11 mouse cellular contexts compared by ENCODE assay signal in genomic region chr12:25330004-25330708, GRCm38 (mm10).
DNase-seq lines count a peak whose midpoint lies in the region; ATAC-seq lines count a peak whose summit lies in the region.
"Had no signal": no experiment of that assay in that cellular context is flagged by ENCODE, and none has a peak within 500 bp of the region (broad histone marks: within the 10 kb centered on the region; RNA-seq: fewer than 3 reads in every experiment).

No protein-coding gene starts in this region.

- 84% methylated on average over 5 of the region's 5 CpGs for WGBS in hindbrain, embryonic 16.5 days

- H3K27ac ChIP-seq in hindbrain, embryonic 16.5 days (ENCODE audit: low read depth, low read length) = no peak overlapping the region
- H3K27ac ChIP-seq: hindbrain, embryonic 15.5 days; stomach, embryonic 15.5 days had no signal

- intact Hi-C loops in heart, postnatal 14 days (cut with DNase I) = no loop called here

- no peaks in the 10 kb centered on the region for H3K36me3 ChIP-seq in megakaryocyte, embryonic 14.5 days (replicated peaks; ENCODE audit: low read length)
- H3K36me3 ChIP-seq in hindbrain, embryonic 16.5 days (ENCODE audit: control insufficient read depth, insufficient read depth, low read length) = no peaks in the 10 kb centered on the region
- H3K36me3 ChIP-seq: hindbrain, embryonic 15.5 days; stomach, embryonic 15.5 days had no signal

- no peak for ATAC-seq in hindbrain, embryonic 16.5 days

- H3K27me3 ChIP-seq in megakaryocyte, embryonic 14.5 days (replicated peaks) = peaks cover 13% of the 10 kb centered on the region
- H3K27me3 ChIP-seq in hindbrain, embryonic 16.5 days (replicated peaks; ENCODE audit: control insufficient read depth, insufficient read depth, low read length) = no peaks in the 10 kb centered on the region; the same call in 1 of the 2 replicates
- H3K27me3 ChIP-seq: hindbrain, embryonic 15.5 days; stomach, embryonic 15.5 days had no signal

- H3K4me2 ChIP-seq in hindbrain, embryonic 16.5 days (ENCODE audit: low read length) = no peak overlapping the region
- H3K4me2 ChIP-seq: hindbrain, embryonic 15.5 days; stomach, embryonic 15.5 days had no signal

- peak overlapping the region; percentile 47 for H3K4me3 ChIP-seq in megakaryocyte, embryonic 14.5 days (replicated peaks)
- H3K4me3 ChIP-seq in hindbrain, embryonic 16.5 days (ENCODE audit: low read length) = no peak overlapping the region
- H3K4me3 ChIP-seq: hindbrain, embryonic 15.5 days; stomach, embryonic 15.5 days had no signal

- DNase-seq in adrenal gland, adult 2 months = peak; percentile 54
- no peak for DNase-seq in adrenal gland, adult 18-20 months (ENCODE audit: low spot score in 2 of 2)
- peak; percentile 57 for DNase-seq in ovary, adult 18-20 months (ENCODE audit: low spot score)
- no peak for DNase-seq in ovary, postnatal 10 days (ENCODE audit: low spot score)
- peak; percentile 42 to 47 for DNase-seq in heart, postnatal 14 days
- DNase-seq in urinary bladder, adult 2 months (ENCODE audit: low spot score) = no peak
- DNase-seq: left cerebral cortex, postnatal 4 days had no signal

- H3K4me1 ChIP-seq in megakaryocyte, embryonic 14.5 days = peaks cover 77% of the 10 kb centered on the region
- no peaks in the 10 kb centered on the region for H3K4me1 ChIP-seq in hindbrain, embryonic 16.5 days (ENCODE audit: control insufficient read depth, insufficient read depth, low read depth, low read length)
- H3K4me1 ChIP-seq: stomach, embryonic 15.5 days had no signal

- no peaks in the 10 kb centered on the region for H3K9me3 ChIP-seq in megakaryocyte, embryonic 14.5 days
- H3K9me3 ChIP-seq in hindbrain, embryonic 16.5 days (ENCODE audit: control insufficient read depth, low read length) = no peaks in the 10 kb centered on the region
- H3K9me3 ChIP-seq: hindbrain, embryonic 15.5 days; stomach, embryonic 15.5 days had no signal

- no peak overlapping the region for H3K9ac ChIP-seq in hindbrain, embryonic 16.5 days (ENCODE audit: low read depth, low read length)
- H3K9ac ChIP-seq: hindbrain, embryonic 15.5 days; stomach, embryonic 15.5 days had no signal

Comparison
In these comparisons a context has a peak if more than half of its experiments do, and no peak if none do; other contexts are left out.
1. DNase-seq: peak in adrenal gland, adult 2 months (single experiment), ovary, adult 18-20 months (single experiment) and heart, postnatal 14 days (2 of 2); none in adrenal gland, adult 18-20 months (0 of 2), ovary, postnatal 10 days (single experiment) and urinary bladder, adult 2 months (single experiment).